Mouse (Mus musculus) neural tube, embryonic 11.5 days (tissue): ENCODE results near the gene Myo15. TPM values are rescaled to one million over a fixed set of nuclear protein-coding genes. Genes with fewer than 3 reads are reported as not detected.

Experiments used
- ATAC-seq: fragments of 200-750 bp; cut with Nextera tagmentation; 2 replicates; pipeline ENCODE4 v1.8.0; 2017; ENCODE audit warnings: moderate number of reproducible peaks, mild to moderate bottlenecking, moderate TSS enrichment, moderate library complexity; ENCODE audit not compliant: insufficient read depth, low FRiP score, low TSS enrichment
- DNase-seq: peaks from one replicate; pipeline ENCODE4 v3.0.0-alpha.2; 2015; ENCODE audit warnings: low spot score
- H3K27ac ChIP-seq: fragments of 300-500 bp; sonication (generic); 2 replicates; pipeline ENCODE4 v1.5.1; 2014; ENCODE audit warnings: low read depth, mild to moderate bottlenecking, low read length
- H3K27me3 ChIP-seq: fragments of 300-500 bp; sonication (generic); 2 replicates; pipeline ENCODE4 v1.6.1; 2014; ENCODE audit warnings: mild to moderate bottlenecking, low read length, mixed read lengths; ENCODE audit not compliant: control insufficient read depth, insufficient read depth
- H3K36me3 ChIP-seq: fragments of 300-500 bp; sonication (generic); 2 replicates; pipeline ENCODE4 v1.6.1; 2014; ENCODE audit warnings: mild to moderate bottlenecking, low read length, moderate library complexity, mixed read lengths; ENCODE audit not compliant: control insufficient read depth, insufficient read depth
- H3K4me1 ChIP-seq: fragments of 300-500 bp; sonication (generic); 2 replicates; pipeline ENCODE4 v1.6.1; 2014; ENCODE audit warnings: low read length, mixed read lengths; ENCODE audit not compliant: control insufficient read depth, insufficient read depth
- H3K4me2 ChIP-seq: fragments of 300-500 bp; sonication (generic); 2 replicates; pipeline ENCODE4 v1.6.1; 2014; ENCODE audit warnings: low read depth, mild to moderate bottlenecking, moderate library complexity
- H3K4me3 ChIP-seq: fragments of 300-500 bp; sonication (generic); 2 replicates; pipeline ENCODE4 v1.5.1; 2014; ENCODE audit warnings: low read depth, low read length
- H3K9ac ChIP-seq: fragments of 300-500 bp; sonication (generic); 2 replicates; pipeline ENCODE4 v1.6.1; 2014; ENCODE audit warnings: mild to moderate bottlenecking, low read length
- H3K9me3 ChIP-seq: fragments of 300-500 bp; sonication (generic); 2 replicates; pipeline ENCODE4 v1.6.1; 2016; ENCODE audit warnings: low read length; ENCODE audit not compliant: control insufficient read depth
- WGBS: fragments of 180-500 bp; shearing (Covaris S2); extraction: QIAGEN DNeasy Blood & Tissue Kit; methylation state at CpG from one replicate; pipeline ENCODE4 v1.1.7; 2014; 5-methylcytosine and 5-hydroxymethylcytosine counted together
- polyA plus RNA-seq: library from polyadenylated mRNA; unstranded; fragments of >200 nt; fragmentation: Nextera tagmentation; extraction: Ambion mirVana; gene quantifications from 2 replicates; pipeline ENCODE4 v1.2.1, GENCODE M21; 2014

Myo15 gene
- polyA plus RNA-seq, 1 experiment from 2014 or later = 0.09 TPM

DNA sequence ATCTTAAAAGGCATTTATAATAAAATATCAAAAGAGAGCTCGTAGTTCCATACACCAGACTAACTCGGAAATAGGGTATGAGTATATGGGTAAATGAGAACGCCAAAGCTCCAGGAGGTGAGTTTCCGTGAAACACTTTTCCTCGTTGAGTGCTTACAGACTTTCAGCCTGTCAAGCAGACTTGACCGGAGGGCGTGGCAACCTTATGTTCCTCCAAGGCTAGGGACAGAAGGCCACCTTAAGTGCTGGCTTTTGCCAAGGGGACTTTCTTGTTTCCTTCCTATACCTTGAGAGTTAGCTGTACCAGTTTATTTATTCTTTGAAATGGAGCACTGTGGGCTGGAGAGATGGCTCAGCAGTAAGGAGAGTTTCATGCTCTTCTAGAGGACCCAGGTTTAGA is 29.0 kb upstream of the Myo15 start:
- Histone ChIP-seq H3K4me1 (no peaks in the 10 kb centered on the region), H3K36me3 (no peaks in the 10 kb centered on the region), H3K4me3 (no peak overlapping the region), H3K27me3 (no peaks in the 10 kb centered on the region), H3K9me3 (no peaks in the 10 kb centered on the region), H3K27ac (no peak overlapping the region), H3K4me2 (no peak overlapping the region), H3K9ac (no peak overlapping the region)
- 46% methylated on average over 7 of the region's 7 CpGs for WGBS
- DNase-seq (no peak), ATAC-seq (no peak)

- ATAC-seq (no peak), DNase-seq (no peak)
- H3K36me3 ChIP-seq = no peaks in the 10 kb centered on the region
- WGBS = 93% methylated on average over 6 of the region's 6 CpGs
- no peak overlapping the region for H3K9ac ChIP-seq
- no peak overlapping the region for H3K4me2 ChIP-seq
- no peak overlapping the region for H3K4me3 ChIP-seq
- no peaks in the 10 kb centered on the region for H3K27me3 ChIP-seq
- no peak overlapping the region for H3K27ac ChIP-seq
- no peaks in the 10 kb centered on the region for H3K4me1 ChIP-seq
- no peaks in the 10 kb centered on the region for H3K9me3 ChIP-seq
Observed at GRCm38 (mm10) chr11:60442896-60443295, 26.2 kb upstream of the Myo15 start.

DNA sequence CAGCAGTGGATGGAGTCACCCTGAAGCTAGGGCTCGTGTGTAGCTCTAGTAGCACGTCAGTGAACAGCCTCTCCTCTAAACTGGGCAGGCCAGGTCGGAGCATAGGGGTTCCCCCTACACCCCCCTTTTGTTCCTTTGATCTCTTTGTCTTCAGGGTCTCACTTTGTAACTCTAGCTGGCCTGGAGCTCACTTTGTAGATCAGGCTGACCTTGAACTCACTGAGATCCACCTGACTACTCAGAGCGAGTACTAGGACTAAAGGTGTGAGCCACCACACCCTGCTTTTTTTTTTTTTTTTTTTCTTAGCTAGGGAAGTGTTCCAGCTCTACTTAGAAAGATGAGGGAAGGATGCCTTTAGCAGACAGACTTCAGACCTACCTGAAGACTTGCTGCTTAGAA is 25.1 kb upstream of the Myo15 start:
- Histone ChIP-seq H3K4me3 (no peak overlapping the region), H3K4me1 (no peaks in the 10 kb centered on the region), H3K9me3 (no peaks in the 10 kb centered on the region), H3K4me2 (no peak overlapping the region), H3K36me3 (no peaks in the 10 kb centered on the region), H3K27me3 (no peaks in the 10 kb centered on the region), H3K9ac (no peak overlapping the region), H3K27ac (no peak overlapping the region)
- DNase-seq (no peak), ATAC-seq (no peak)
- WGBS = 79% methylated on average over 4 of the region's 4 CpGs

DNA sequence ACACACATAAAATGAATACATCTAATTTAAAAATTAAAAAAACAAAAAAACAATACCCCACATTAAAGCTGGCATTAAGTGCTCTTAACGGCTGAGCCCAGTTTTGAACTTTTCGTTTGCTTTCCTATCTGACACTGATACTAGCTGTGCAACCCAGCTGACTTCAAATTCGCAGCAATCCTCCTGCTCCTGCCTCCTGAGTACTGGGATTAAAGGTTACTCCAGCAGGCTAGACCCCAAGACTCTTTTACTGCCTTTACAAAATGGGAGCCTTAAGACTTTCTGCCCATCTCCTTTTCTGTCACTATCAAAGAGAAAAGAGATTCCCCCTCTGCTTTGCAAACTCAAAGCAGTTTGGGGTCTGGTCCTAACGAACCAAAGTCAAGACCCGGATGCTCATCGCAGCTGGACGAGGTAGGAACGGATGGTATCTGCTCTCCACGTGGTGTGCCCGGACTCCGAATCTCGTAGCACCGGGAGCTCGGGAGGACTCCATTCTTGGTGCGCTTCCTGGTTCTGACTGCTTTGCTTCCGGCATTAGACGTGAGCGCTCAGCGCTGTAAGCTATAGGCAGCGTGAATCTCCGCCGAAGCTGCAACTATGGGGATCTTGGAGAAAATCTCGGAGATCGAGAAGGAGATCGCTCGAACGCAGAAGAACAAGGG is 14.9 kb upstream of the Myo15 start, which contains the start of gene Drg2:
Drg2 (plus strand) TSS at position 512 of the 665 bp plus-strand sequence.
- Histone ChIP-seq H3K4me2 (peak within 1 kb of the TSS; percentile 71), H3K36me3 (peaks cover 13% of the 10 kb centered on the region), H3K4me1 (peaks cover 5% of the 10 kb centered on the region), H3K9ac (peak within 1 kb of the TSS; percentile 81), H3K4me3 (peak within 1 kb of the TSS; percentile 78), H3K27me3 (no peaks in the 10 kb centered on the region), H3K27ac (no peak within 1 kb of the TSS), H3K9me3 (no peaks in the 10 kb centered on the region)
- 6% methylated on average over 27 of the region's 27 CpGs for WGBS
- ATAC-seq (peak; percentile 83), DNase-seq (peak; percentile 94)

- no peak for DNase-seq
- peak overlapping the region; percentile 81 for H3K9ac ChIP-seq
- 0 out of 2 replicates have a peak, but pooled peaks have one; percentile 13 for ATAC-seq
- H3K36me3 ChIP-seq = peaks cover 14% of the 10 kb centered on the region
- peak overlapping the region; percentile 71 for H3K4me2 ChIP-seq
- H3K4me3 ChIP-seq = peak overlapping the region; percentile 78
- no peaks in the 10 kb centered on the region for H3K9me3 ChIP-seq
- H3K27me3 ChIP-seq = no peaks in the 10 kb centered on the region
- peaks cover 5% of the 10 kb centered on the region for H3K4me1 ChIP-seq
- H3K27ac ChIP-seq = no peak overlapping the region
- under 1% methylated on average over 17 of the region's 17 CpGs for WGBS
Observed at GRCm38 (mm10) chr11:60454745-60455087, 14.4 kb upstream of the Myo15 start.

- 94% methylated on average over 1 of the region's 1 CpGs for WGBS
- Histone ChIP-seq H3K9me3 (no peaks in the 10 kb centered on the region), H3K4me1 (peaks cover 5% of the 10 kb centered on the region), H3K4me3 (no peak overlapping the region), H3K4me2 (no peak overlapping the region), H3K36me3 (peaks cover 32% of the 10 kb centered on the region), H3K27ac (no peak overlapping the region), H3K27me3 (no peaks in the 10 kb centered on the region), H3K9ac (no peak overlapping the region)
- no peak for DNase-seq
- no peak for ATAC-seq
Observed at GRCm38 (mm10) chr11:60457973-60458372, 11.2 kb upstream of the Myo15 start.

- no peak for ATAC-seq
- Histone ChIP-seq H3K9me3 (no peaks in the 10 kb centered on the region), H3K36me3 (peaks cover 38% of the 10 kb centered on the region), H3K9ac (no peak overlapping the region), H3K4me3 (no peak overlapping the region), H3K4me2 (no peak overlapping the region), H3K27me3 (no peaks in the 10 kb centered on the region), H3K27ac (no peak overlapping the region), H3K4me1 (no peaks in the 10 kb centered on the region)
- WGBS = 92% methylated on average over 2 of the region's 2 CpGs
- DNase-seq = peak; percentile 36
Observed at GRCm38 (mm10) chr11:60465943-60466380, 3.2 kb upstream of the Myo15 start.

DNA sequence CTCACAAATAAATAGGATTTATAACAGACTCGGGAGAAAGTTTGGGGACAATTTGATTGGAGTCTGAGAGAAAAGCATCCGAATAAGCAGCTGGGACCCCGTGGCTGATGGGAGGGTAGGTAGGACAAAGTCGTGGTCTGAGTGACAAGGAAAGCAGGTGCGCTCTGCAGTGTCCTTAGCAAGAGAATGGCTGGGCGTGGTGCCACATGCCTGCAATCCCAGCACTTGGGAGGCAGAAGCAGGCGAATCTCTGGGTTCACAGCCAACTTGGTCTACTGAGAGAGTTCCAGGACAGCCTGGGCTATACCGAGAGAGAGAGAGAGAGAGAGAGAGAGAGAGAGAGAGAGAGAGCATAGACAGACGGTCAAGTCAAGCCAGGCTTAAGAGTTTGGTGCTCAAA is 1.6 kb downstream of the Myo15 start:
- no peak overlapping the region for H3K27ac ChIP-seq
- WGBS = 78% methylated on average over 9 of the region's 9 CpGs
- ATAC-seq (no peak), DNase-seq (no peak)
- no peak overlapping the region for H3K9ac ChIP-seq
- peaks cover 15% of the 10 kb centered on the region for H3K36me3 ChIP-seq
- H3K4me2 ChIP-seq = no peak overlapping the region
- H3K9me3 ChIP-seq = no peaks in the 10 kb centered on the region
- H3K27me3 ChIP-seq = no peaks in the 10 kb centered on the region
- no peak overlapping the region for H3K4me3 ChIP-seq
- no peaks in the 10 kb centered on the region for H3K4me1 ChIP-seq

GRCm38 (mm10) chr11:60474534-60474933 is 5.4 kb downstream of the Myo15 start:
- no peak overlapping the region for H3K4me3 ChIP-seq
- H3K4me1 ChIP-seq = no peaks in the 10 kb centered on the region
- H3K27ac ChIP-seq = no peak overlapping the region
- ATAC-seq (no peak), DNase-seq (no peak)
- H3K4me2 ChIP-seq = no peak overlapping the region
- WGBS = 86% methylated on average over 5 of the region's 5 CpGs
- H3K9me3 ChIP-seq = no peaks in the 10 kb centered on the region
- no peak overlapping the region for H3K9ac ChIP-seq
- peaks cover 2% of the 10 kb centered on the region; the same call in 1 of the 2 replicates for H3K36me3 ChIP-seq
- H3K27me3 ChIP-seq = no peaks in the 10 kb centered on the region
